Mouse (Mus musculus) forebrain, embryonic 14.5 days (tissue): ENCODE data around the gene Zfp933. TPM values are rescaled to one million over a fixed set of nuclear protein-coding genes. Genes with fewer than 3 reads are reported as not detected.
"Not testable (repeated sequence)": the region's sequence is repeated elsewhere in the genome, so short reads cannot be mapped to it uniquely, and the experiment has no call there.

Experiments used
- ATAC-seq: fragments of 200-750 bp; cut with Nextera tagmentation; 2 replicates; pipeline ENCODE4 v1.8.0; 2017; ENCODE audit warnings: mild to moderate bottlenecking, moderate library complexity
- DNase-seq: peaks from one replicate; pipeline ENCODE4 v3.0.0-alpha.2; 2015; ENCODE audit warnings: low spot score
- H3K27ac ChIP-seq: fragments of 300-500 bp; sonication (generic); 2 replicates; pipeline ENCODE4 v1.5.1; 2014; ENCODE audit warnings: low read depth, mild to moderate bottlenecking, control low read depth, low read length, moderate library complexity
- H3K27me3 ChIP-seq: fragments of 300-500 bp; sonication (generic); replicated peaks from 2 replicates; pipeline ENCODE4 v1.6.1; 2014; ENCODE audit warnings: low read length, control low read depth, mixed read lengths; ENCODE audit not compliant: control insufficient read depth, insufficient read depth
- H3K36me3 ChIP-seq: fragments of 300-500 bp; sonication (generic); 2 replicates; pipeline ENCODE4 v1.6.1; 2014; ENCODE audit warnings: low read length, control low read depth; ENCODE audit not compliant: control insufficient read depth, insufficient read depth
- H3K4me1 ChIP-seq: fragments of 300-500 bp; sonication (generic); 2 replicates; pipeline ENCODE4 v1.6.1; 2014; ENCODE audit warnings: antibody characterized with exemption, low read length, control low read depth; ENCODE audit not compliant: control insufficient read depth, insufficient read depth
- H3K4me2 ChIP-seq: fragments of 300-500 bp; sonication (generic); 2 replicates; pipeline ENCODE4 v1.6.1; 2014; ENCODE audit warnings: mild to moderate bottlenecking, control low read depth, low read length
- H3K4me3 ChIP-seq: fragments of 300-500 bp; sonication (generic); 2 replicates; pipeline ENCODE4 v1.5.1; 2014; ENCODE audit warnings: low read depth, low read length, control low read depth
- H3K9ac ChIP-seq: fragments of 300-500 bp; sonication (generic); 2 replicates; pipeline ENCODE4 v1.6.1; 2014; ENCODE audit warnings: mild to moderate bottlenecking, low read length, control low read depth, moderate library complexity
- H3K9me3 ChIP-seq: fragments of 300-500 bp; sonication (generic); replicated peaks from 2 replicates; pipeline ENCODE4 v1.6.1; 2016; ENCODE audit warnings: low read length, control low read depth, mixed read lengths; ENCODE audit not compliant: control insufficient read depth
- WGBS: fragments of 180-500 bp; shearing (Covaris S2); extraction: QIAGEN DNeasy Blood & Tissue Kit; methylation state at CpG from one replicate; pipeline ENCODE4 v1.1.7; 2014; 5-methylcytosine and 5-hydroxymethylcytosine counted together
- polyA plus RNA-seq: library from polyadenylated mRNA; unstranded; fragments of >200 nt; fragmentation: Nextera tagmentation; extraction: Ambion mirVana; gene quantifications from 2 replicates; pipeline ENCODE4 v1.2.1, GENCODE M21; 2014

Gene Zfp933
- polyA plus RNA-seq, 1 experiment from 2014 or later, result 8.4 TPM

DNA sequence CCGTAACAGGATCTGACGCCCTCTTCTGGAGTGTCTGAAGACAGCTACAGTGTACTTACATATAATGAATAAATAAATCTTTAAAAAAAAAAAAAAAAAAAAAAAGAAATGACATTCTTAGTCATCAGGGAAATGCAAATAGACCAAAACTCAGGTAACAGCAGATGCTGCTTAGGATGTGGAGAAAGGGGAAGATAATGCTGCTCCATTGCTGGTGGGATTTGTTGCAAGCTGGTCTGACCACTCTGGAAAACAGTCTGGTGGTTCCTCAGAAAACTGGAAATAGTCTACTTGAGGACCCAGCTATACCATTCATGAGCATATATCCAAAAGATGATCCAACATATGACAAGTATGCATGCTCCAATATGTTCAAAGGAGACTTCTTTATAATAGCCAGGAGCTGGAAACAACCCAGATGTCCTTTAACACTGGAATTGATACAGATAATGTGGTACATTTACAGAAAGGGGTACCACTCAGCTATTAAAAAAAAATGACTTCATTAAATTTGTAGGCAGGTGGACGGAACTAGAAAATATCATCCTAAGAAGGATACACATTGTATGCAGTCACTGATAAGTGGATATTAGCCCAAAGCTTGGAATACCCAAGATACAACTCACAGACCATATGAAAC lies 54.0 kb downstream of the Zfp933 start:
- H3K9me3 ChIP-seq, H3K9ac ChIP-seq, H3K27me3 ChIP-seq, H3K4me3 ChIP-seq, H3K4me2 ChIP-seq, ATAC-seq, H3K4me1 ChIP-seq, H3K36me3 ChIP-seq, DNase-seq, H3K27ac ChIP-seq: not testable (repeated sequence)
- 84% methylated on average over 1 of the region's 3 CpGs for whole genome bisulfite sequencing

DNA sequence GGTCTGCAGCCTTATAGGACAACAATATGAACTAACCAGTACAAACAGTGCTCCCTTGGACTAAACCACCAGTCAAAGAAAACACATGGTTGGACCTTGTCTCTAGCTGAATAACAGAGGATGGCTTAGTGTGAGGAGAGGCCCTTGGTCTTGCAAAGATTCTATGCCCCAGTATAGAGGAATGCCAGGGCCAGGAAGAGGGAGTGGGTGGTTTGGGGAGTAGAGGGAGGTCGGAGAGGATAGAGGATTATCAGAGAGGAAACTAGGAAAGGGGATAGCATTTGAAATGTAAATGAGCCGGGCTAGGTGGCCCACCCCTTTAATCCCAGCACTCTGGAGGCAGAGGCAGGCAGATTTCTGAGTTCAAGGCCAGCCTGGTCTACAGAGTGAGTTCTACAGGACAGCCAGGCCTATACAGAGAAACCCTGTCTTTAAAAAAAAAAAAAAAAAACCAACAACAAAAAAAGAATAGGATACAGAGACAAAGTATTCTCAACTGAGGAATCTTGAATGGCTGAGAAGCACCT lies 54.7 kb downstream of the Zfp933 start:
- not testable (repeated sequence) for H3K4me3 ChIP-seq, H3K4me2 ChIP-seq, H3K9ac ChIP-seq, ATAC-seq, H3K4me1 ChIP-seq, H3K27ac ChIP-seq, H3K27me3 ChIP-seq, DNase-seq, H3K36me3 ChIP-seq
- peaks cover 13% of the 10 kb centered on the region for H3K9me3 ChIP-seq
- WGBS, result 65% methylated on average over 2 of the region's 2 CpGs

GRCm38 (mm10) chr4:147791729-147792128 lies 56.4 kb downstream of the Zfp933 start:
- H3K36me3 ChIP-seq, H3K4me2 ChIP-seq, H3K27ac ChIP-seq, H3K27me3 ChIP-seq, ATAC-seq, H3K9ac ChIP-seq, H3K4me1 ChIP-seq, H3K4me3 ChIP-seq, DNase-seq: not testable (repeated sequence)
- peaks cover 17% of the 10 kb centered on the region for H3K9me3 ChIP-seq

Other genes starting within 250 kb of the Zfp933 start
- 1.4 and 1.8 TPM in 2 replicates for gene Zfp979, start 205.9 kb downstream of the Zfp933 start, polyA plus RNA-seq
- gene Zfp534, start 145.8 kb downstream of the Zfp933 start, polyA plus RNA-seq, result not detected in 2 replicates
- 6.1 and 6.2 TPM in 2 replicates for gene Zfp984, start 38.6 kb downstream of the Zfp933 start, polyA plus RNA-seq
- gene Miip, start 20.4 kb upstream of the Zfp933 start, polyA plus RNA-seq, result 36.6 and 37.1 TPM in 2 replicates
- gene Fv1, start 20.6 kb upstream of the Zfp933 start, polyA plus RNA-seq, result 9.5 and 10.2 TPM in 2 replicates
- gene Mfn2, start 56.3 kb upstream of the Zfp933 start, polyA plus RNA-seq, result 33.8 and 50.1 TPM in 2 replicates
- 15.0 and 18.8 TPM in 2 replicates for gene Plod1, start 88.4 kb upstream of the Zfp933 start, polyA plus RNA-seq
- 12.5 TPM in 2 replicates for gene 2510039O18Rik, start 92.5 kb upstream of the Zfp933 start, polyA plus RNA-seq
- not detected in 2 replicates for gene Nppb, start 137.4 kb upstream of the Zfp933 start, polyA plus RNA-seq
- 0.80 and 1.1 TPM in 2 replicates for gene Nppa, start 152.4 kb upstream of the Zfp933 start, polyA plus RNA-seq
- 19.1 and 24.8 TPM in 2 replicates for gene Clcn6, start 190.5 kb upstream of the Zfp933 start, polyA plus RNA-seq
- 12.4 TPM in 2 replicates for gene Mthfr, start 190.7 kb upstream of the Zfp933 start, polyA plus RNA-seq
- 5.3 and 5.7 TPM in 2 replicates for gene Agtrap, start 239.7 kb upstream of the Zfp933 start, polyA plus RNA-seq